Mouse (Mus musculus): ENCODE measurements at regions not wholly inside any gene's neighbourhood (a gene's known extent, or its start where the extent isn't known, plus 50 kb on each side); places are given as distances from the start of the nearest gene placed in this dataset.

GRCm38 (mm10) chr15:6059361-6059760, 240.2 kb upstream of the Dab2 start:
- no peaks in the 10 kb centered on the region for H3K4me1 ChIP-seq (replicated peaks; ENCODE audit: control insufficient read depth, insufficient read depth, low read length)
- H3K4me2 ChIP-seq (ENCODE audit: low read depth, low read length, severe bottlenecking) = no peak overlapping the region
- no peaks in the 10 kb centered on the region for H3K27me3 ChIP-seq (ENCODE audit: control insufficient read depth, insufficient read depth, low read length)
- DNase-seq (ENCODE audit: low spot score) (no peak), ATAC-seq (replicated peaks; ENCODE audit: low FRiP score) (no peak)
- WGBS = 68% methylated on average over 2 of the region's 2 CpGs
- no peak overlapping the region for H3K27ac ChIP-seq (ENCODE audit: low read depth, low read length)
- H3K36me3 ChIP-seq (ENCODE audit: control insufficient read depth, insufficient read depth, low read length) = no peaks in the 10 kb centered on the region
- no peak overlapping the region for H3K9ac ChIP-seq (ENCODE audit: low read length)
- H3K4me3 ChIP-seq (ENCODE audit: low read depth, low read length) = no peak overlapping the region
- H3K9me3 ChIP-seq (ENCODE audit: control insufficient read depth, low read length) = no peaks in the 10 kb centered on the region

GRCm38 (mm10) chr15:6059790-6060189, 239.8 kb upstream of the Dab2 start:
- H3K27ac ChIP-seq (ENCODE audit: low read depth, low read length) = no peak overlapping the region
- H3K4me1 ChIP-seq (replicated peaks; ENCODE audit: control insufficient read depth, insufficient read depth, low read length) = no peaks in the 10 kb centered on the region
- no peak overlapping the region for H3K9ac ChIP-seq (ENCODE audit: low read length)
- H3K36me3 ChIP-seq (ENCODE audit: control insufficient read depth, insufficient read depth, low read length) = no peaks in the 10 kb centered on the region
- WGBS = 89% methylated on average over 5 of the region's 5 CpGs
- no peak overlapping the region for H3K4me3 ChIP-seq (ENCODE audit: low read depth, low read length)
- H3K9me3 ChIP-seq (ENCODE audit: control insufficient read depth, low read length) = no peaks in the 10 kb centered on the region
- no peaks in the 10 kb centered on the region for H3K27me3 ChIP-seq (ENCODE audit: control insufficient read depth, insufficient read depth, low read length)
- ATAC-seq (replicated peaks; ENCODE audit: low FRiP score) = no peak
- H3K4me2 ChIP-seq (ENCODE audit: low read depth, low read length, severe bottlenecking) = no peak overlapping the region
- DNase-seq (ENCODE audit: low spot score) = no peak

- WGBS = 98% methylated on average over 1 of the region's 1 CpGs
- no peak overlapping the region for H3K27ac ChIP-seq (ENCODE audit: low read depth, low read length)
- no peak overlapping the region for H3K9ac ChIP-seq (ENCODE audit: low read length)
- DNase-seq (ENCODE audit: low spot score) = no peak
- H3K4me1 ChIP-seq (replicated peaks; ENCODE audit: control insufficient read depth, insufficient read depth, low read length) = no peaks in the 10 kb centered on the region
- no peak overlapping the region for H3K4me3 ChIP-seq (ENCODE audit: low read depth, low read length)
- no peak overlapping the region for H3K4me2 ChIP-seq (ENCODE audit: low read depth, low read length, severe bottlenecking)
- no peaks in the 10 kb centered on the region for H3K9me3 ChIP-seq (ENCODE audit: control insufficient read depth, low read length)
- no peaks in the 10 kb centered on the region for H3K27me3 ChIP-seq (ENCODE audit: control insufficient read depth, insufficient read depth, low read length)
- H3K36me3 ChIP-seq (ENCODE audit: control insufficient read depth, insufficient read depth, low read length) = no peaks in the 10 kb centered on the region
- no peak for ATAC-seq (replicated peaks; ENCODE audit: low FRiP score)
These were observed 238.9 kb upstream of the Dab2 start for GRCm38 (mm10) chr15:6060649-6061048.

- H3K4me3 ChIP-seq (ENCODE audit: low read depth, low read length) = no peak overlapping the region
- ATAC-seq (replicated peaks; ENCODE audit: low FRiP score) (no peak), DNase-seq (ENCODE audit: low spot score) (no peak)
- no peak overlapping the region for H3K4me2 ChIP-seq (ENCODE audit: low read depth, low read length, severe bottlenecking)
- no peak overlapping the region for H3K9ac ChIP-seq (ENCODE audit: low read length)
- no peaks in the 10 kb centered on the region for H3K4me1 ChIP-seq (replicated peaks; ENCODE audit: control insufficient read depth, insufficient read depth, low read length)
- H3K9me3 ChIP-seq (ENCODE audit: control insufficient read depth, low read length) = no peaks in the 10 kb centered on the region
- H3K27me3 ChIP-seq (ENCODE audit: control insufficient read depth, insufficient read depth, low read length) = no peaks in the 10 kb centered on the region
- 91% methylated on average over 3 of the region's 3 CpGs for WGBS
- no peaks in the 10 kb centered on the region for H3K36me3 ChIP-seq (ENCODE audit: control insufficient read depth, insufficient read depth, low read length)
- no peak overlapping the region for H3K27ac ChIP-seq (ENCODE audit: low read depth, low read length)
These were observed 234.5 kb upstream of the Dab2 start for GRCm38 (mm10) chr15:6065100-6065499.

GRCm38 (mm10) chr15:6067380-6067779, 232.2 kb upstream of the Dab2 start:
- Histone ChIP-seq H3K4me1 (replicated peaks; ENCODE audit: control insufficient read depth, insufficient read depth, low read length) (no peaks in the 10 kb centered on the region), H3K9me3 (ENCODE audit: control insufficient read depth, low read length) (no peaks in the 10 kb centered on the region), H3K27ac (ENCODE audit: low read depth, low read length) (no peak overlapping the region), H3K36me3 (ENCODE audit: control insufficient read depth, insufficient read depth, low read length) (no peaks in the 10 kb centered on the region), H3K4me3 (ENCODE audit: low read depth, low read length) (no peak overlapping the region), H3K9ac (ENCODE audit: low read length) (no peak overlapping the region), H3K4me2 (ENCODE audit: low read depth, low read length, severe bottlenecking) (no peak overlapping the region), H3K27me3 (ENCODE audit: control insufficient read depth, insufficient read depth, low read length) (no peaks in the 10 kb centered on the region)
- DNase-seq (ENCODE audit: low spot score) (no peak), ATAC-seq (replicated peaks; ENCODE audit: low FRiP score) (no peak)
- 85% methylated on average over 6 of the region's 6 CpGs for WGBS

- no peak for DNase-seq (ENCODE audit: low spot score)
- Histone ChIP-seq H3K27ac (ENCODE audit: low read depth, low read length) (no peak overlapping the region), H3K4me2 (ENCODE audit: low read depth, low read length, severe bottlenecking) (no peak overlapping the region), H3K9ac (ENCODE audit: low read length) (no peak overlapping the region), H3K27me3 (ENCODE audit: control insufficient read depth, insufficient read depth, low read length) (no peaks in the 10 kb centered on the region), H3K4me1 (replicated peaks; ENCODE audit: control insufficient read depth, insufficient read depth, low read length) (no peaks in the 10 kb centered on the region), H3K9me3 (ENCODE audit: control insufficient read depth, low read length) (no peaks in the 10 kb centered on the region), H3K36me3 (ENCODE audit: control insufficient read depth, insufficient read depth, low read length) (no peaks in the 10 kb centered on the region), H3K4me3 (ENCODE audit: low read depth, low read length) (no peak overlapping the region)
- ATAC-seq (replicated peaks; ENCODE audit: low FRiP score) = no peak
- 93% methylated on average over 8 of the region's 8 CpGs for WGBS
These were observed 231.2 kb upstream of the Dab2 start for GRCm38 (mm10) chr15:6068371-6068770.

GRCm38 (mm10) chr15:6071873-6072272, 227.7 kb upstream of the Dab2 start:
- no peak overlapping the region for H3K9ac ChIP-seq (ENCODE audit: low read length)
- no peak for ATAC-seq (replicated peaks; ENCODE audit: low FRiP score)
- no peak overlapping the region for H3K4me3 ChIP-seq (ENCODE audit: low read depth, low read length)
- H3K36me3 ChIP-seq (ENCODE audit: control insufficient read depth, insufficient read depth, low read length) = no peaks in the 10 kb centered on the region
- H3K27me3 ChIP-seq (ENCODE audit: control insufficient read depth, insufficient read depth, low read length) = no peaks in the 10 kb centered on the region
- H3K27ac ChIP-seq (ENCODE audit: low read depth, low read length) = no peak overlapping the region
- no peaks in the 10 kb centered on the region for H3K9me3 ChIP-seq (ENCODE audit: control insufficient read depth, low read length)
- DNase-seq (ENCODE audit: low spot score) = no peak
- no peaks in the 10 kb centered on the region for H3K4me1 ChIP-seq (replicated peaks; ENCODE audit: control insufficient read depth, insufficient read depth, low read length)
- H3K4me2 ChIP-seq (ENCODE audit: low read depth, low read length, severe bottlenecking) = no peak overlapping the region

- H3K27me3 ChIP-seq (ENCODE audit: control insufficient read depth, insufficient read depth, low read length) = no peaks in the 10 kb centered on the region
- DNase-seq (ENCODE audit: low spot score) (no peak), ATAC-seq (replicated peaks; ENCODE audit: low FRiP score) (no peak)
- 88% methylated on average over 3 of the region's 3 CpGs for WGBS
- H3K4me3 ChIP-seq (ENCODE audit: low read depth, low read length) = no peak overlapping the region
- H3K27ac ChIP-seq (ENCODE audit: low read depth, low read length) = no peak overlapping the region
- no peaks in the 10 kb centered on the region for H3K9me3 ChIP-seq (ENCODE audit: control insufficient read depth, low read length)
- no peak overlapping the region for H3K9ac ChIP-seq (ENCODE audit: low read length)
- no peaks in the 10 kb centered on the region for H3K4me1 ChIP-seq (replicated peaks; ENCODE audit: control insufficient read depth, insufficient read depth, low read length)
- H3K4me2 ChIP-seq (ENCODE audit: low read depth, low read length, severe bottlenecking) = no peak overlapping the region
- H3K36me3 ChIP-seq (ENCODE audit: control insufficient read depth, insufficient read depth, low read length) = no peaks in the 10 kb centered on the region
These were observed 226.7 kb upstream of the Dab2 start for GRCm38 (mm10) chr15:6072920-6073319.

- H3K4me2 ChIP-seq (ENCODE audit: low read depth, low read length, severe bottlenecking) = no peak overlapping the region
- no peaks in the 10 kb centered on the region for H3K27me3 ChIP-seq (ENCODE audit: control insufficient read depth, insufficient read depth, low read length)
- no peaks in the 10 kb centered on the region for H3K9me3 ChIP-seq (ENCODE audit: control insufficient read depth, low read length)
- 58% methylated on average over 8 of the region's 8 CpGs for WGBS
- no peak overlapping the region for H3K27ac ChIP-seq (ENCODE audit: low read depth, low read length)
- no peak overlapping the region for H3K4me3 ChIP-seq (ENCODE audit: low read depth, low read length)
- H3K36me3 ChIP-seq (ENCODE audit: control insufficient read depth, insufficient read depth, low read length) = no peaks in the 10 kb centered on the region
- ATAC-seq (replicated peaks; ENCODE audit: low FRiP score) (no peak), DNase-seq (ENCODE audit: low spot score) (no peak)
- no peaks in the 10 kb centered on the region for H3K4me1 ChIP-seq (replicated peaks; ENCODE audit: control insufficient read depth, insufficient read depth, low read length)
- no peak overlapping the region for H3K9ac ChIP-seq (ENCODE audit: low read length)
These were observed 218.6 kb upstream of the Dab2 start for GRCm38 (mm10) chr15:6080714-6081635.
